Comparison of ENCODE assay signal across 9 mouse cellular contexts in the genomic region with DNA sequence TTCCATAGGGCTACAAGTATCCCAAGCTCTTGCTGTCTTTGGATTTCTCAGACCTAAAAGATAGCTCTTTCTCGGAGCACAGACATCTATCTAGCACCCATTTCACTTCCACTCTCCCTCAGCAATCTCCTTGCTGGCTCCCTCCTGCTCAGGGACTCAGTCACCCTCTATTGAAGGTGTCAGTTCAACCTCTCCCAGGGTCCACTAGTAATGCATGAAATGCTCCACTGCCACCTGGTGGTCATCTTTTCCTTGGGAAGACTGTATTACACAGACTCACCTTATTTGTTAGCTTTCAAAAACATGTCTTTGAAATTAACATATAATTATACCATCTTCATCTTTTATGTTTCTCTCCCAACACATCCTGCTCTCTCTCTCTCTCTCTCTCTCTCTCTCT.
DNase-seq lines count a peak whose midpoint lies in the region; ATAC-seq and TF ChIP-seq lines count a peak whose summit lies in the region.
"Had no signal": no experiment of that assay in that cellular context is flagged by ENCODE, and none has a peak within 500 bp of the region (broad histone marks: within the 10 kb centered on the region; RNA-seq: fewer than 3 reads in every experiment).

No protein-coding gene starts in this region.

- 36% methylated on average over 1 of the region's 1 CpGs for WGBS in heart, embryonic 11.5 days (ENCODE audit: insufficient replicate concordance)
- 36% methylated on average over 1 of the region's 1 CpGs for WGBS in forebrain, postnatal 0 days
- WGBS in neural tube, embryonic 11.5 days, result 58% methylated on average over 1 of the region's 1 CpGs

- no peak overlapping the region for H3K9ac ChIP-seq in heart, embryonic 11.5 days (ENCODE audit: low read depth, low read length)
- no peak overlapping the region for H3K9ac ChIP-seq in forebrain, postnatal 0 days
- H3K9ac ChIP-seq in neural tube, embryonic 11.5 days (ENCODE audit: low read length), result no peak overlapping the region
- H3K9ac ChIP-seq: heart, embryonic 13.5 days had no signal

- H3K27ac ChIP-seq in heart, embryonic 11.5 days (ENCODE audit: low read depth, low read length), result no peak overlapping the region
- no peak overlapping the region for H3K27ac ChIP-seq in forebrain, postnatal 0 days (ENCODE audit: low read depth, low read length)
- no peak overlapping the region for H3K27ac ChIP-seq in neural tube, embryonic 11.5 days (ENCODE audit: low read depth, low read length)
- H3K27ac ChIP-seq: heart, embryonic 13.5 days had no signal

- H3K4me1 ChIP-seq in heart, embryonic 11.5 days (ENCODE audit: control insufficient read depth, insufficient read depth, low read length), result no peaks in the 10 kb centered on the region
- no peaks in the 10 kb centered on the region for H3K4me1 ChIP-seq in forebrain, postnatal 0 days (ENCODE audit: insufficient read depth)
- no peaks in the 10 kb centered on the region for H3K4me1 ChIP-seq in neural tube, embryonic 11.5 days (ENCODE audit: control insufficient read depth, insufficient read depth, low read length)
- H3K4me1 ChIP-seq: heart, embryonic 13.5 days had no signal

- no peak overlapping the region for H3K4me3 ChIP-seq in heart, embryonic 11.5 days (ENCODE audit: low read depth, low read length)
- H3K4me3 ChIP-seq in forebrain, postnatal 0 days (ENCODE audit: low read depth, low read length), result no peak overlapping the region
- no peak overlapping the region for H3K4me3 ChIP-seq in neural tube, embryonic 11.5 days (ENCODE audit: low read depth, low read length)
- H3K4me3 ChIP-seq: heart, embryonic 13.5 days had no signal

- intact Hi-C loops in left cerebral cortex, postnatal 25 days (cut with DNase I), result no loop called here

- no peak overlapping the region for H3K4me2 ChIP-seq in heart, embryonic 11.5 days
- no peak overlapping the region for H3K4me2 ChIP-seq in forebrain, postnatal 0 days (ENCODE audit: low read depth)
- H3K4me2 ChIP-seq in neural tube, embryonic 11.5 days (ENCODE audit: low read depth), result no peak overlapping the region
- H3K4me2 ChIP-seq: heart, embryonic 13.5 days had no signal

- no peaks in the 10 kb centered on the region for H3K9me3 ChIP-seq in heart, embryonic 11.5 days (replicated peaks; ENCODE audit: control insufficient read depth, low read length)
- H3K9me3 ChIP-seq in forebrain, postnatal 0 days (ENCODE audit: low read length), result no peaks in the 10 kb centered on the region
- H3K9me3 ChIP-seq in neural tube, embryonic 11.5 days (ENCODE audit: control insufficient read depth, low read length), result no peaks in the 10 kb centered on the region
- H3K9me3 ChIP-seq: heart, embryonic 13.5 days had no signal

- no peak for ATAC-seq in heart, embryonic 11.5 days (replicated peaks; ENCODE audit: insufficient number of reproducible peaks, low FRiP score, low TSS enrichment)
- ATAC-seq in forebrain, postnatal 0 days, result peak; percentile 58; the same call in 1 of the 2 replicates
- peak; percentile 71; the same call in 1 of the 2 replicates for ATAC-seq in neural tube, embryonic 11.5 days (ENCODE audit: insufficient read depth, low FRiP score, low TSS enrichment)
- ATAC-seq in megakaryocyte-erythroid progenitor cell, adult 5-6 weeks (replicated peaks; ENCODE audit: low FRiP score, low TSS enrichment, poor library complexity, severe bottlenecking), result no peak

- TF ChIP-seq CTCF in forebrain, postnatal 0 days (IDR thresholded peaks at IDR 0.05; ENCODE audit: low read depth), result peak; percentile 73

- peak; percentile 4 to 47 for DNase-seq in heart, adult 18-20 months
- peak; percentile 53 for DNase-seq in adrenal gland, postnatal 25 days
- peak; percentile 60 for DNase-seq in forebrain, postnatal 0 days
- DNase-seq in kidney, adult 9 months, result peak; percentile 78
- peak; percentile 50 to 71 for DNase-seq in left cerebral cortex, postnatal 25 days (ENCODE audit: low spot score in 2 of 2)
- peak; percentile 53 for DNase-seq in neural tube, embryonic 11.5 days (ENCODE audit: low spot score)

- no peaks in the 10 kb centered on the region for H3K27me3 ChIP-seq in heart, embryonic 11.5 days (ENCODE audit: control insufficient read depth, insufficient read depth, low read length)
- H3K27me3 ChIP-seq in forebrain, postnatal 0 days (ENCODE audit: insufficient read depth, low read length), result no peaks in the 10 kb centered on the region
- H3K27me3 ChIP-seq in neural tube, embryonic 11.5 days (ENCODE audit: control insufficient read depth, insufficient read depth, low read length), result no peaks in the 10 kb centered on the region
- H3K27me3 ChIP-seq: heart, embryonic 13.5 days had no signal

- H3K36me3 ChIP-seq in heart, embryonic 11.5 days (ENCODE audit: control insufficient read depth, insufficient read depth, low read length), result no peaks in the 10 kb centered on the region
- no peaks in the 10 kb centered on the region for H3K36me3 ChIP-seq in forebrain, postnatal 0 days (ENCODE audit: insufficient read depth)
- H3K36me3 ChIP-seq in neural tube, embryonic 11.5 days (ENCODE audit: control insufficient read depth, insufficient read depth, low read length), result no peaks in the 10 kb centered on the region
- H3K36me3 ChIP-seq: heart, embryonic 13.5 days had no signal

Comparison
In these comparisons a context has a peak if more than half of its experiments do, and no peak if none do; other contexts are left out.
1. DNase-seq: peak in every context shown above with its lines; median percentile 78 in kidney, adult 9 months; 60 in left cerebral cortex, postnatal 25 days; 60 in forebrain, postnatal 0 days; 53 in adrenal gland, postnatal 25 days; 53 in neural tube, embryonic 11.5 days; 26 in heart, adult 18-20 months.
2. ATAC-seq: peak in forebrain, postnatal 0 days (single experiment) and neural tube, embryonic 11.5 days (single experiment); none in heart, embryonic 11.5 days (single experiment) and megakaryocyte-erythroid progenitor cell, adult 5-6 weeks (single experiment).